Mouse (Mus musculus) hindbrain, postnatal 0 days (tissue): ENCODE data around the gene Kmo. TPM values are rescaled to one million over a fixed set of nuclear protein-coding genes. Genes with fewer than 3 reads are reported as not detected.

Experiments
- ATAC-seq: fragments of 200-750 bp; cut with Nextera tagmentation; 2 replicates; pipeline ENCODE4 v1.8.0; 2017; ENCODE audit warnings: mild to moderate bottlenecking, moderate TSS enrichment, moderate library complexity
- DNase-seq: peaks from one replicate; pipeline ENCODE4 v3.0.0-alpha.2; 2015; ENCODE audit warnings: low spot score
- H3K27ac ChIP-seq: fragments of 300-500 bp; sonication (generic); 2 replicates; pipeline ENCODE4 v1.5.1; 2014; ENCODE audit warnings: mild to moderate bottlenecking
- H3K27me3 ChIP-seq: fragments of 300-500 bp; sonication (generic); 2 replicates; pipeline ENCODE4 v1.6.1; 2014; ENCODE audit warnings: low read length, mixed read lengths; ENCODE audit not compliant: insufficient read depth
- H3K36me3 ChIP-seq: fragments of 300-500 bp; sonication (generic); 2 replicates; pipeline ENCODE4 v1.6.1; 2014; ENCODE audit warnings: low read length, mixed read lengths; ENCODE audit not compliant: insufficient read depth
- H3K4me1 ChIP-seq: fragments of 300-500 bp; sonication (generic); 2 replicates; pipeline ENCODE4 v1.6.1; 2014; ENCODE audit warnings: antibody characterized with exemption, low read length, mixed read lengths; ENCODE audit not compliant: insufficient read depth
- H3K4me2 ChIP-seq: fragments of 300-500 bp; sonication (generic); 2 replicates; pipeline ENCODE4 v1.6.1; 2014; ENCODE audit warnings: low read depth, mild to moderate bottlenecking, low read length, moderate library complexity, mixed read lengths
- H3K4me3 ChIP-seq: fragments of 300-500 bp; sonication (generic); 2 replicates; pipeline ENCODE4 v1.5.1; 2014; ENCODE audit warnings: low read length
- H3K9ac ChIP-seq: fragments of 300-500 bp; sonication (generic); replicated peaks from 2 replicates; pipeline ENCODE4 v1.6.1; 2014; ENCODE audit warnings: mild to moderate bottlenecking, low read length, moderate library complexity, mixed read lengths
- H3K9me3 ChIP-seq: fragments of 300-500 bp; sonication (generic); 2 replicates; pipeline ENCODE4 v1.6.1; 2016; ENCODE audit warnings: low read length, mixed read lengths
- CTCF ChIP-seq: IDR thresholded peaks from 2 replicates; pipeline ENCODE4 v1.5.1; 2016; ENCODE audit warnings: antibody characterized with exemption, control low read depth, low read depth
- polyA plus RNA-seq: library from polyadenylated mRNA; unstranded; fragments of >200 nt; fragmentation: Nextera tagmentation; extraction: Ambion mirVana; gene quantifications from 2 replicates; pipeline ENCODE4 v1.2.1, GENCODE M21; 2015
- total RNA-seq: library from RNA; depleted of rRNA; stranded (reverse); fragments of >200 nt; gene quantifications from 2 replicates; pipeline ENCODE4 v1.2.3, GENCODE M21; 2014; rRNA removed

Kmo gene
- total and polyA plus RNA-seq, 2 experiments from 2014 or later: 0.08 to 0.21 TPM

GRCm38 (mm10) chr1:175708013-175708412 lies 87.8 kb downstream of the Kmo start:
- H3K9me3 ChIP-seq: no peaks in the 10 kb centered on the region
- ATAC-seq (no peak), DNase-seq (no peak)
- H3K36me3 ChIP-seq: no peaks in the 10 kb centered on the region
- H3K27me3 ChIP-seq: no peaks in the 10 kb centered on the region
- no peak overlapping the region for H3K4me2 ChIP-seq
- H3K27ac ChIP-seq: no peak overlapping the region
- no peak overlapping the region for H3K9ac ChIP-seq
- no peaks in the 10 kb centered on the region for H3K4me1 ChIP-seq
- TF ChIP-seq CTCF: no peak
- no peak overlapping the region for H3K4me3 ChIP-seq

Other genes starting within 250 kb of the Kmo start
- gene Rgs7, start 127.9 kb upstream of the Kmo start, total RNA-seq: 32.5 and 35.2 TPM in 2 replicates
- 40.8 and 41.6 TPM in 2 replicates for gene Rgs7, start 127.9 kb upstream of the Kmo start, polyA plus RNA-seq
- 59.2 and 67.8 TPM in 2 replicates for gene Fh1, start 5.3 kb downstream of the Kmo start, total RNA-seq
- 113 and 114 TPM in 2 replicates for gene Fh1, start 5.3 kb downstream of the Kmo start, polyA plus RNA-seq
- 14.8 and 17.4 TPM in 2 replicates for gene Opn3, start 72.4 kb downstream of the Kmo start, total RNA-seq
- gene Opn3, start 72.4 kb downstream of the Kmo start, polyA plus RNA-seq: 8.3 and 8.6 TPM in 2 replicates
- 18.2 and 29.4 TPM in 2 replicates for gene Chml, start 72.5 kb downstream of the Kmo start, total RNA-seq
- gene Chml, start 72.5 kb downstream of the Kmo start, polyA plus RNA-seq: 2.5 and 2.7 TPM in 2 replicates
- not detected in 2 replicates for gene Wdr64, start 78.2 kb downstream of the Kmo start, total RNA-seq
- not detected in 2 replicates for gene Wdr64, start 78.2 kb downstream of the Kmo start, polyA plus RNA-seq